Mouse (Mus musculus) erythroblast, embryonic 14.5 days (primary cell): ENCODE measurements at regions not wholly inside any gene's neighbourhood (a gene's known extent, or its start where the extent isn't known, plus 50 kb on each side); places are given as distances from the start of the nearest gene placed in this dataset.

Source experiments
- H3K27me3 ChIP-seq: 2 replicates; pipeline ENCODE4 v1.6.1; 2012; ENCODE audit warnings: inconsistent platforms; ENCODE audit not compliant: control insufficient read depth
- H3K36me3 ChIP-seq: 2 replicates; pipeline ENCODE4 v1.6.1; 2012; ENCODE audit warnings: mild to moderate bottlenecking, inconsistent platforms; ENCODE audit not compliant: control insufficient read depth
- H3K4me1 ChIP-seq: 2 replicates; pipeline ENCODE4 v1.6.1; 2012; ENCODE audit warnings: inconsistent platforms; ENCODE audit not compliant: control insufficient read depth
- H3K4me3 ChIP-seq: replicated peaks from 2 replicates; pipeline ENCODE3; 2012; ENCODE audit warnings: moderate library complexity, mild to moderate bottlenecking, inconsistent platforms
- H3K9me3 ChIP-seq: 2 replicates; pipeline ENCODE4 v1.6.1; 2012; ENCODE audit warnings: low read length, inconsistent platforms, mixed read lengths; ENCODE audit not compliant: control insufficient read depth
- GATA1 ChIP-seq: IDR thresholded peaks from 2 replicates; pipeline ENCODE4 v1.6.1; 2012; ENCODE audit warnings: low read length, inconsistent platforms, mixed read lengths
- TAL1 ChIP-seq: IDR thresholded peaks from 3 replicates; pipeline ENCODE4 v1.6.1; 2012; ENCODE audit warnings: low read length, inconsistent platforms, mixed read lengths

DNA sequence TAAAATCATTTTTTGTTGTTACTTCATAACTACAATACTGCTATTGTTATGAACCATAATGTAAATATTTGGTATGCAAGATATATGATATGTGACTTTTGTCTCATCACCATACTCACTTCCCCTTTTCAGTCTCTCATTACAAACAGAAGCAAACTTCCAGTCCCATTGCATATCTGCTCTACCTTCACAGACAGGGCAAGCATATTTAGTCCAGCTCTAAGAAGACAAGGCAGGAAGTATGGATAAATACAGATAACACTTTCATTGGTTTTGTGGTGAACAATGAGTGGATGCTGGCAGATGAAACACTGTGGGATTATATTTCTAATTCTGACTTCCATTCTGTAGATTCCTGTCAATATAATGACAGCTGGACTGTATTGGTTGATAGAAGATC lies 858.0 kb upstream of the Zeb2 start:
- H3K27me3 ChIP-seq, result no peaks in the 10 kb centered on the region
- H3K36me3 ChIP-seq, result no peaks in the 10 kb centered on the region
- no peaks in the 10 kb centered on the region for H3K9me3 ChIP-seq
- no peak for TF ChIP-seq TAL1
- no peak overlapping the region for H3K4me3 ChIP-seq
- H3K4me1 ChIP-seq, result no peaks in the 10 kb centered on the region

DNA sequence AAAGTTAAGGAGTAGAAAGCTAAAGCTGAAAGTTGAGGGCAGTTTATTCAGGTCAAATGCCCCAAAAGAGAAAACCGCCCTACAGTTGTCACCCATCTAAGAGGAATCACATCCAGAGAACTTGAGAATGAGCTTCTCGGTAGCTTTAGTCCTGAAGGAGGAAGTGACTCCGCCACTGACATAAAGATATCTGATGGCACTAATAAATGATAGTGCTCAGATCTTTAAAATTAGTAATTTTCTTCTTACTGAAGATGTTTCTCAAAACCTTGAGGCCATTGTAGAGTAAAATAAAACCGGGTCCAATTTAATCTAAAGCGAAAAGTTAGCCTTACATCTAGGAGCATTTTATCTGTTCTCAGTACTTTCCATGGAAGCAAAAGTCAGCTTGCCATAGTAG lies 851.4 kb upstream of the Zeb2 start:
- Histone ChIP-seq H3K36me3 (no peaks in the 10 kb centered on the region), H3K4me3 (no peak overlapping the region), H3K9me3 (no peaks in the 10 kb centered on the region), H3K4me1 (no peaks in the 10 kb centered on the region), H3K27me3 (no peaks in the 10 kb centered on the region)
- TF ChIP-seq GATA1 (no peak), TAL1 (no peak)

DNA sequence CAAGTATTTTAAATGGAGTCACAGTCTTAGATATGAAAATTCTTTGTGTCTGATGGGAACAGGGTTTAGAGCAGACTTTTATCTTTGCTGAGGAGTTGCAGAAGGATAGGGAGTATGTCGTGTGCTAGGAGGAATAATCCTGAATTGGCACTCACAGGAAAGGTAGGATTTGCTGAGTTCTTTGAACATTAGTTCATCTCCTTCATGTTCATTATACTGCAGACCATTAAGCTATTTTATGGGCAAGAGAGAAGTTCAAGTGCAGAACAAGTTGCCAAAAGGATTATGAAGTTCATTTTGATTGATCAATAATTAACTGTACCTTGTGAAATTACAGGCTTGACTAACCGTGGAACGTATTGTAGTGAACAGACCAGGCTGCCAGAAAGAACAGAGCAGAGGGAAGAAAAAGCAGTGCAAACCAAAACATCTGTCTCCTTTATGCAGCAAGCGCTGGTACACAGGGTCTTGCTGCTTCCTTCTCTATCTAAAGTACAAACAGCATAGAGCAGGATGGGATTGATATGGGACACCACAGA lies 839.7 kb upstream of the Zeb2 start:
- TF ChIP-seq GATA1 (no peak), TAL1 (no peak)
- Histone ChIP-seq H3K27me3 (no peaks in the 10 kb centered on the region), H3K36me3 (no peaks in the 10 kb centered on the region), H3K9me3 (no peaks in the 10 kb centered on the region), H3K4me3 (no peak overlapping the region), H3K4me1 (no peaks in the 10 kb centered on the region)

DNA sequence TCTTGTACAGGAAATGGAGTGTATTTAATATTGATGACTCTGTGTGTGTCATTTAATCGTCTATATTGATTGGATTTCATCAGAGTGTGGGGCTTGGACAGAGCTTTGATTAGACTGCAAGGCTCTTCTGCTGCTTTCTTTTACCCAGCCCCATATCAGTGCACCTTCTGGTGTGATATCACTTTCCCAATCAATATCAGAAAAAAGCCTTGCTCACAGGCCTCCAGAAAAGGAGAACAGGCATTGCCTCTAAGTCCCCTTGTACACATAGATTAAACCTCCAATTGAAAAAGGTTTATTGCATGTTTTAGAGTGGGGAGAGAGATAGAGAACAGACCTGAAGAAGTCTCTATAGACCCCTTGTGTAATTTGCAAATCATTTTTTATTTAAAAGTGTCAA lies 831.6 kb upstream of the Zeb2 start:
- Histone ChIP-seq H3K36me3 (no peaks in the 10 kb centered on the region), H3K27me3 (no peaks in the 10 kb centered on the region), H3K4me1 (no peaks in the 10 kb centered on the region), H3K9me3 (no peaks in the 10 kb centered on the region), H3K4me3 (no peak overlapping the region)
- TF ChIP-seq GATA1 (no peak), TAL1 (no peak)

DNA sequence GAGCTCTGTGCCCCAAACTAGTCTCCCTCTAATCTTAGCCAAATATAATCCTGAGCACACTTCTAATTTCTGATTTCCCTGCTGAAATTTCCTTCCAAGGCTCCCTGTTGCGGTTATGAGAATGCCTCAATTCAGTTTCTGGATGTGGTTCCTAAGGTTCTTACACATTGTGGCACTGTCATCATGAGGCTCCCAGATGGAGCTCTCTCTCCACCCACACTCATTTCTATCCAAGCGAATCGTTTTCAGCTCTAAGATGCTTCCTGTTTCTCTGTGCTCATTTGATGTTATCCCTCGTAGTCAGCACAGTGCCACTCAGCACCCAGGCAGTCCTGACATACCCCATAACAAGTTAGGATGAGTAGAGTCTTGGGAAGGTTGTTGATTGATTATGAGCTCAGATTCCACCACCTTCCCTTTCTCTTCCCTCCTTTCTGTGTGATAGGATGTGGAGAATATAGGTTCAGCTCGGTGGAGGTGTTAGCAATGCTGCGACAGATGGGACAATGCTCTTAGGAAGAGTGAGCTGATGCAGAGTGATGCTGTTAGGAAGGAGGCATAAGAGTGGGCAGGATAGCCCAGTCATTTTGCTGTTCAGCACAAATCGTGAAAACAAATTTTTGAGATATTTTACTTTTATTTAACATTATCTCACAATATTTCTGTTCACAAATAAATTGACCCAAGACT lies 808.7 kb upstream of the Zeb2 start:
- TF ChIP-seq TAL1, result no peak
- Histone ChIP-seq H3K4me3 (no peak overlapping the region), H3K27me3 (no peaks in the 10 kb centered on the region), H3K36me3 (no peaks in the 10 kb centered on the region), H3K9me3 (no peaks in the 10 kb centered on the region), H3K4me1 (no peaks in the 10 kb centered on the region)

DNA sequence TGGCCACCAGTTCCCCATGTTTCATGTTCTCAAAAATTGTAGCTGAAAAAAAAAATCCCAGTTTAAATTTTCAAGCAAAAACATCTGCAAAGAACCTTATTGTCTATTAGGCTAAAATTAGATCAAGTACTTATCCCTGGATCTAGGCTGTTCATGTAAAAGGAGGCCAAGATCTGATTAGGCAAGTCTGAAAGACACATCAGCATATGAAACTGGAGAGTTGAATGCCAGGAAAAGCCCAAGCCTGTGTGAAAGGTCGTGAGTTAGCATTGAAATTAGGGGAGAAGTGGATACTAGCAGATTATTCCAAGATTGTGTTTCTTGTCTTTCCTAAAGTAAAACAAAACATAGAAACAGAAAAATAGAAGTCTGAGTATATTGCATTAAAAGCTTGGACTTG lies 791.7 kb upstream of the Zeb2 start:
- Histone ChIP-seq H3K4me1 (no peaks in the 10 kb centered on the region), H3K27me3 (no peaks in the 10 kb centered on the region), H3K36me3 (no peaks in the 10 kb centered on the region), H3K9me3 (no peaks in the 10 kb centered on the region), H3K4me3 (no peak overlapping the region)
- TF ChIP-seq GATA1, result no peak
- no peak for TF ChIP-seq TAL1

DNA sequence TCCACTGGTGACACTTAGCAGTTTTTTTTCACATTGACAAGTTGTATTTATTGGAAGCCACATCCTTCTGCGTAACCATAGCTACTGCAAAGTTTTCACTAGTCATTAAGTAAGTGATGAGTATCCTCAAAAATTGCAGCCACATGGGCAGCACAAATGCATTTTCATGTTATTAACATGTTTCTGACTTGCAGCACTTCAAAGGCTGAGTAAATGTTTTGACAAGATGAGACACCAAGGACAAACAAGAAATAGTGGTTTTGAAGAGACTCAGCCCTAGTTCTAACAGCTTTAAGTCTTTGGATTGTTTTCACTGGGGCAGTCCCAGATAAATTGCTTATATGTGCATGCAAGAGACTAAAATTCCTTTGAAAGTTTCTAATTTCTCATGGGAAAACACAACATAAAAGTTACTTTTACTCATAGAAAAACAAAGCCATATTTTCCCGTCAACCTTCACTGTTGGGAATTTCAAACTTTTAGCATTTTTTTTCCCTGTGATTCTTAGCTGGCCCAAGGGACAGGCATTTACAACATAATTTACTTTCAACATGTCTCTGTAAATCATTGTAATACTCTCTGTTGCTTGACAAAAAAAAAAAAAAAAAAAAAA lies 787.5 kb upstream of the Zeb2 start:
- no peaks in the 10 kb centered on the region for H3K36me3 ChIP-seq
- no peaks in the 10 kb centered on the region for H3K9me3 ChIP-seq
- H3K4me1 ChIP-seq, result no peaks in the 10 kb centered on the region
- TF ChIP-seq TAL1 (no peak), GATA1 (no peak)
- H3K27me3 ChIP-seq, result no peaks in the 10 kb centered on the region
- H3K4me3 ChIP-seq, result no peak overlapping the region

DNA sequence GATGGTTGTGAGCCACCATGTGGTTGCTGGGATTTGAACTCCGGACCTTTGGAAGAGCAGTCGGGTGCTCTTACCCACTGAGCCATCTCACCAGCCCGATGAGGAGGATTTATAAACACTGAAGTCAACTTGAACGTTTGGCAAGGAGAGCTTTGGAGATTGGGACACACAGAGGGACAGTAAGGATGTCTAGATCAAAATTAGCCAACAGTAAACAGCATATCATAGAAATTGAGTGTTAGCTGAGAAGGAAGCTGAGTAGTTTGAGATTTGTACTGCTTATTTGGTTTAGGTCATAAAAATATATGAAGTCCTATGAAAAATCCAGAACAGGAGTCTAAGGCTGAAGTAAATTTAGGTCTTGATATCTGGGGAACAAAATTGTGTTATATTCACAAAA lies 786.9 kb upstream of the Zeb2 start:
- TF ChIP-seq TAL1, result no peak
- TF ChIP-seq GATA1, result no peak
- H3K27me3 ChIP-seq, result no peaks in the 10 kb centered on the region
- H3K4me3 ChIP-seq, result no peak overlapping the region
- no peaks in the 10 kb centered on the region for H3K4me1 ChIP-seq
- H3K9me3 ChIP-seq, result no peaks in the 10 kb centered on the region
- H3K36me3 ChIP-seq, result no peaks in the 10 kb centered on the region

DNA sequence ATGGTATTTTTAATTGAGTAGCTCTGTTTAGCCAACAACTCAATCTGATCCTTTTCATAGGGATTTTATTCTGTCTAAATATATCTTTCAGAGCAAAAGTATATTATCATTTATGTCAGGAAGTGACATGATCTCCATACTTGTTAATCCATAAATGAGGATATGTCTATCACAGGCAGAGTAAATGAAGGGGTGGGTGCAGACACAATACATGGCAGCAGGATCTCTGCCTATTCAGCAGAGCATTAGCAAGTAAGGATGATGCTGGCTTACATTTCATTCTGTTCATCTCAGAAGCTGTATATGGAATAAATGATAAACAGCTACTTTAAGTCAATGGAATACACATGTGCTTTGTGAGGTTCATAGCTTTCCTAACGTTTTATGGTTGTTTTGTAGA lies 786.2 kb upstream of the Zeb2 start:
- Histone ChIP-seq H3K36me3 (no peaks in the 10 kb centered on the region), H3K4me1 (no peaks in the 10 kb centered on the region), H3K4me3 (no peak overlapping the region), H3K27me3 (no peaks in the 10 kb centered on the region), H3K9me3 (no peaks in the 10 kb centered on the region)
- TF ChIP-seq GATA1 (no peak), TAL1 (no peak)

DNA sequence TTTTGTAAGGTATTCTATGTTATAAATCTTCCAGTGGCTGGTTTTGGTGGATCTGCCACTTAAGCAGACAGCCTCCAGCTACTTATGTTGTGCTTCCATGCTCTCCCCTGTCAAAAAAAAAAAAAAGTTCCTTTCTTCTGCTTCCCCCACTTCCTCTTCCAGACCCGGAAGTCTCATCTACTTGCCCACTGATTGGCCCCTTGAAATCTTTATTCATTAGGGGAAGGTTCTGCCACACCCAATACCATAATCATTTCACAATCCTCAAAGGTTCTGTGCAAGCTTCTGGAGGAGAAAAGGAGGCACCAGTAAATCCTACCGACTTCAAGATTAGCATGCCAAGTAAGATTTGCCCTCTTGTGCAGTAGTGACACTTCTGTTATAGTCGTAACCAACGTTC lies 784.7 kb upstream of the Zeb2 start:
- no peaks in the 10 kb centered on the region for H3K4me1 ChIP-seq
- H3K4me3 ChIP-seq, result no peak overlapping the region
- no peaks in the 10 kb centered on the region for H3K36me3 ChIP-seq
- H3K9me3 ChIP-seq, result no peaks in the 10 kb centered on the region
- H3K27me3 ChIP-seq, result no peaks in the 10 kb centered on the region
- TF ChIP-seq GATA1 (no peak), TAL1 (no peak)
